Mouse (Mus musculus) midbrain, postnatal 0 days (tissue): Measurements from ENCODE around the gene Lrrc8c. TPM values are rescaled to one million over a fixed set of nuclear protein-coding genes. Genes with fewer than 3 reads are reported as not detected.

ENCODE experiments used
- ATAC-seq: fragments of 200-750 bp; cut with Nextera tagmentation; 2 replicates; pipeline ENCODE4 v1.8.0; 2017; ENCODE audit warnings: moderate number of reproducible peaks, mild to moderate bottlenecking, moderate TSS enrichment, moderate library complexity; ENCODE audit not compliant: low FRiP score
- DNase-seq: peaks from one replicate; pipeline ENCODE4 v3.0.0-alpha.2; 2015; ENCODE audit warnings: low spot score
- H3K27ac ChIP-seq: fragments of 300-500 bp; sonication (generic); 2 replicates; pipeline ENCODE4 v1.5.1; 2014; ENCODE audit warnings: low read depth, mild to moderate bottlenecking, low read length, mixed read lengths
- H3K27me3 ChIP-seq: fragments of 300-500 bp; sonication (generic); 2 replicates; pipeline ENCODE4 v1.6.1; 2014; ENCODE audit warnings: low read length, control low read depth, mixed read lengths; ENCODE audit not compliant: insufficient read depth
- H3K36me3 ChIP-seq: fragments of 300-500 bp; sonication (generic); 2 replicates; pipeline ENCODE4 v1.6.1; 2014; ENCODE audit warnings: low read length, control low read depth, mixed read lengths; ENCODE audit not compliant: insufficient read depth
- H3K4me1 ChIP-seq: fragments of 300-500 bp; sonication (generic); 2 replicates; pipeline ENCODE4 v1.6.1; 2014; ENCODE audit warnings: mild to moderate bottlenecking, control low read depth, antibody characterized with exemption, low read length, mixed read lengths; ENCODE audit not compliant: insufficient read depth
- H3K4me2 ChIP-seq: fragments of 300-500 bp; sonication (generic); 2 replicates; pipeline ENCODE4 v1.6.1; 2014; ENCODE audit warnings: low read depth, mild to moderate bottlenecking, low read length, mixed read lengths; ENCODE audit not compliant: poor library complexity, severe bottlenecking
- H3K4me3 ChIP-seq: fragments of 300-500 bp; sonication (generic); 2 replicates; pipeline ENCODE4 v1.5.1; 2014; ENCODE audit warnings: low read depth, mild to moderate bottlenecking, low read length, moderate library complexity
- H3K9ac ChIP-seq: fragments of 300-500 bp; sonication (generic); replicated peaks from 2 replicates; pipeline ENCODE4 v1.6.1; 2014; ENCODE audit warnings: mild to moderate bottlenecking, low read length, moderate library complexity, mixed read lengths; ENCODE audit not compliant: poor library complexity, severe bottlenecking
- H3K9me3 ChIP-seq: fragments of 300-500 bp; sonication (generic); 2 replicates; pipeline ENCODE4 v1.6.1; 2016; ENCODE audit warnings: low read length, control low read depth
- CTCF ChIP-seq: IDR thresholded peaks from 2 replicates; pipeline ENCODE4 v1.5.1; 2016; ENCODE audit warnings: antibody characterized with exemption, mild to moderate bottlenecking
- WGBS: fragments of 180-500 bp; shearing (Covaris S2); extraction: QIAGEN DNeasy Blood & Tissue Kit; methylation state at CpG from one replicate; pipeline ENCODE4 v1.1.7; 2014; 5-methylcytosine and 5-hydroxymethylcytosine counted together
- polyA plus RNA-seq: library from polyadenylated mRNA; unstranded; fragments of >200 nt; fragmentation: Nextera tagmentation; extraction: Ambion mirVana; gene quantifications from 2 replicates; pipeline ENCODE4 v1.2.1, GENCODE M21; 2015
- total RNA-seq: library from RNA; depleted of rRNA; stranded (reverse); fragments of >200 nt; gene quantifications from 2 replicates; pipeline ENCODE4 v1.2.3, GENCODE M21; 2014; rRNA removed

Lrrc8c gene
- total and polyA plus RNA-seq, 2 experiments from 2014 or later, result 11.6 to 14.7 TPM

GRCm38 (mm10) chr5:105661894-105662293 is 142.7 kb downstream of the Lrrc8c start:
- 91% methylated on average over 5 of the region's 5 CpGs for WGBS
- TF ChIP-seq CTCF, result no peak
- no peak for DNase-seq

More at GRCm38 (mm10) chr5:105661894-105662293, 142.7 kb downstream of the Lrrc8c start:
- no peak overlapping the region for H3K4me3 ChIP-seq
- no peak overlapping the region for H3K4me2 ChIP-seq
- no peaks in the 10 kb centered on the region for H3K27me3 ChIP-seq
- H3K9ac ChIP-seq, result no peak overlapping the region
- no peaks in the 10 kb centered on the region for H3K4me1 ChIP-seq
- H3K9me3 ChIP-seq, result no peaks in the 10 kb centered on the region
- H3K27ac ChIP-seq, result no peak overlapping the region
- no peak for ATAC-seq
- no peaks in the 10 kb centered on the region for H3K36me3 ChIP-seq

Other genes starting within 250 kb of the Lrrc8c start
- gene Gm43302, start 225.7 kb upstream of the Lrrc8c start, total RNA-seq, result 0.60 and 1.9 TPM in 2 replicates
- not detected in 2 replicates for gene Gm43302, start 225.7 kb upstream of the Lrrc8c start, polyA plus RNA-seq
- gene Gbp6, start 225.7 kb upstream of the Lrrc8c start, total RNA-seq, result 1.8 and 3.5 TPM in 2 replicates
- 1.7 and 2.0 TPM in 2 replicates for gene Gbp6, start 225.7 kb upstream of the Lrrc8c start, polyA plus RNA-seq
- gene Lrrc8b, start 103.6 kb upstream of the Lrrc8c start, total RNA-seq, result 63.4 and 63.5 TPM in 2 replicates
- 17.6 and 18.5 TPM in 2 replicates for gene Lrrc8b, start 103.6 kb upstream of the Lrrc8c start, polyA plus RNA-seq
- gene Lrrc8d, start 180.6 kb downstream of the Lrrc8c start, total RNA-seq, result 18.5 and 19.1 TPM in 2 replicates
- 30.1 and 30.4 TPM in 2 replicates for gene Lrrc8d, start 180.6 kb downstream of the Lrrc8c start, polyA plus RNA-seq